Mouse (Mus musculus) midbrain, embryonic 10.5 days (tissue): Measurements from ENCODE around the gene Cxcl17. TPM values are rescaled to one million over a fixed set of nuclear protein-coding genes. Genes with fewer than 3 reads are reported as not detected.
"Not testable (repeated sequence)": the region's sequence is repeated elsewhere in the genome, so short reads cannot be mapped to it uniquely, and the experiment has no call there.

Source experiments
- DNase-seq: peaks from one replicate; pipeline ENCODE4 v3.0.0-alpha.2; 2017; ENCODE audit warnings: low spot score
- H3K27ac ChIP-seq: fragments of 300-500 bp; sonication (generic); replicated peaks from 2 replicates; pipeline ENCODE4 v1.5.1; 2016; ENCODE audit warnings: mild to moderate bottlenecking
- H3K27me3 ChIP-seq: fragments of 300-500 bp; sonication (generic); 2 replicates; pipeline ENCODE4 v1.6.1; 2016; ENCODE audit warnings: low read depth, mild to moderate bottlenecking; ENCODE audit not compliant: poor library complexity, severe bottlenecking
- H3K36me3 ChIP-seq: fragments of 300-500 bp; sonication (generic); 2 replicates; pipeline ENCODE4 v1.6.1; 2016; ENCODE audit warnings: mild to moderate bottlenecking, moderate library complexity
- H3K4me1 ChIP-seq: fragments of 300-500 bp; sonication (generic); 2 replicates; pipeline ENCODE4 v1.6.1; 2016
- H3K4me3 ChIP-seq: fragments of 300-500 bp; sonication (generic); 2 replicates; pipeline ENCODE4 v1.5.1; 2016; ENCODE audit warnings: mild to moderate bottlenecking, moderate library complexity
- H3K9me3 ChIP-seq: fragments of 300-500 bp; sonication (generic); replicated peaks from 2 replicates; pipeline ENCODE4 v1.6.1; 2016; ENCODE audit warnings: mild to moderate bottlenecking
- WGBS: fragments of 180-500 bp; shearing (Covaris S2); methylation state at CpG from one replicate; pipeline ENCODE4 v1.1.7; 2016; 5-methylcytosine and 5-hydroxymethylcytosine counted together
- polyA plus RNA-seq: library from polyadenylated mRNA; unstranded; fragments of >200 nt; fragmentation: Nextera tagmentation; extraction: Ambion mirVana; gene quantifications from 2 replicates; pipeline ENCODE4 v1.2.1, GENCODE M21; 2016

Cxcl17 gene
- polyA plus RNA-seq: 0.31 and 0.37 TPM in 2 replicates

GRCm38 (mm10) chr7:25412833-25413441 is at the start of gene Cxcl17:
Cxcl17 (minus strand) TSS chr7:25412886.
- Histone ChIP-seq H3K4me3 (no peak within 1 kb of the TSS), H3K36me3 (no peaks in the 10 kb centered on the region), H3K9me3 (no peaks in the 10 kb centered on the region), H3K4me1 (peaks cover 4% of the 10 kb centered on the region; the same call in 1 of the 2 replicates), H3K27me3 (no peaks in the 10 kb centered on the region), H3K27ac (no peak within 1 kb of the TSS)
- WGBS: 58% methylated on average over 7 of the region's 7 CpGs
- no peak for DNase-seq

- no CpG with 5 or more reads among the region's 1 CpGs for WGBS
- H3K9me3 ChIP-seq, H3K4me3 ChIP-seq, H3K27me3 ChIP-seq, H3K4me1 ChIP-seq, H3K36me3 ChIP-seq, DNase-seq, H3K27ac ChIP-seq: not testable (repeated sequence)
Observed at GRCm38 (mm10) chr7:25462033-25462337, 49.3 kb upstream of the Cxcl17 start.

- not testable (repeated sequence) for H3K9me3 ChIP-seq, DNase-seq, H3K36me3 ChIP-seq, H3K4me1 ChIP-seq, H3K27ac ChIP-seq, H3K27me3 ChIP-seq, H3K4me3 ChIP-seq
- WGBS: 85% methylated on average over 4 of the region's 5 CpGs
Observed at GRCm38 (mm10) chr7:25461336-25462032, 48.8 kb upstream of the Cxcl17 start.

- H3K9me3 ChIP-seq: no peaks in the 10 kb centered on the region
- no peak for DNase-seq
- WGBS: 88% methylated on average over 3 of the region's 3 CpGs
Observed at GRCm38 (mm10) chr7:25452103-25452502, 39.4 kb upstream of the Cxcl17 start.

GRCm38 (mm10) chr7:25449913-25450890 is 37.5 kb upstream of the Cxcl17 start:
- Histone ChIP-seq H3K4me3 (no peak overlapping the region), H3K36me3 (no peaks in the 10 kb centered on the region), H3K27me3 (no peaks in the 10 kb centered on the region), H3K9me3 (no peaks in the 10 kb centered on the region), H3K27ac (no peak overlapping the region), H3K4me1 (no peaks in the 10 kb centered on the region)
- no peak for DNase-seq
- WGBS: 66% methylated on average over 9 of the region's 9 CpGs

More at GRCm38 (mm10) chr7:25452103-25452502, 39.4 kb upstream of the Cxcl17 start:
- Histone ChIP-seq H3K27me3 (no peaks in the 10 kb centered on the region), H3K27ac (no peak overlapping the region), H3K4me1 (no peaks in the 10 kb centered on the region), H3K36me3 (no peaks in the 10 kb centered on the region), H3K4me3 (no peak overlapping the region)

- no peak overlapping the region for H3K4me3 ChIP-seq
- H3K27me3 ChIP-seq: no peaks in the 10 kb centered on the region
- H3K36me3 ChIP-seq: no peaks in the 10 kb centered on the region
- DNase-seq: no peak
- H3K27ac ChIP-seq: no peak overlapping the region
- H3K4me1 ChIP-seq: no peaks in the 10 kb centered on the region
- no peaks in the 10 kb centered on the region for H3K9me3 ChIP-seq
- 88% methylated on average over 6 of the region's 6 CpGs for WGBS
Observed at GRCm38 (mm10) chr7:25440816-25441153, 28.1 kb upstream of the Cxcl17 start.

GRCm38 (mm10) chr7:25439978-25440815 is 27.5 kb upstream of the Cxcl17 start:
- 88% methylated on average over 9 of the region's 9 CpGs for WGBS
- H3K27ac ChIP-seq: no peak overlapping the region
- H3K4me1 ChIP-seq: no peaks in the 10 kb centered on the region
- H3K27me3 ChIP-seq: no peaks in the 10 kb centered on the region
- no peak for DNase-seq
- no peak overlapping the region for H3K4me3 ChIP-seq
- no peaks in the 10 kb centered on the region for H3K36me3 ChIP-seq
- no peaks in the 10 kb centered on the region for H3K9me3 ChIP-seq

- 94% methylated on average over 8 of the region's 8 CpGs for WGBS
- Histone ChIP-seq H3K4me3 (no peak overlapping the region), H3K36me3 (no peaks in the 10 kb centered on the region), H3K27ac (no peak overlapping the region), H3K4me1 (peaks cover 4% of the 10 kb centered on the region; the same call in 1 of the 2 replicates), H3K9me3 (no peaks in the 10 kb centered on the region), H3K27me3 (no peaks in the 10 kb centered on the region)
- no peak for DNase-seq
Observed at GRCm38 (mm10) chr7:25439124-25439822, 26.6 kb upstream of the Cxcl17 start.

GRCm38 (mm10) chr7:25436704-25437103 is 24.0 kb upstream of the Cxcl17 start:
- no peaks in the 10 kb centered on the region for H3K27me3 ChIP-seq
- no peak overlapping the region for H3K27ac ChIP-seq
- 96% methylated on average over 2 of the region's 2 CpGs for WGBS
- no peaks in the 10 kb centered on the region for H3K9me3 ChIP-seq
- DNase-seq: no peak
- peaks cover 15% of the 10 kb centered on the region for H3K4me1 ChIP-seq
- no peaks in the 10 kb centered on the region for H3K36me3 ChIP-seq
- no peak overlapping the region for H3K4me3 ChIP-seq

- no peak overlapping the region for H3K4me3 ChIP-seq
- peaks cover 15% of the 10 kb centered on the region for H3K4me1 ChIP-seq
- H3K9me3 ChIP-seq: no peaks in the 10 kb centered on the region
- no peak overlapping the region for H3K27ac ChIP-seq
- H3K27me3 ChIP-seq: no peaks in the 10 kb centered on the region
- WGBS: 86% methylated on average over 6 of the region's 6 CpGs
- H3K36me3 ChIP-seq: no peaks in the 10 kb centered on the region
- no peak for DNase-seq
Observed at GRCm38 (mm10) chr7:25436226-25436625, 23.5 kb upstream of the Cxcl17 start.

- peaks cover 15% of the 10 kb centered on the region for H3K4me1 ChIP-seq
- no peak overlapping the region for H3K4me3 ChIP-seq
- H3K27me3 ChIP-seq: no peaks in the 10 kb centered on the region
- WGBS: 70% methylated on average over 2 of the region's 2 CpGs
- H3K9me3 ChIP-seq: no peaks in the 10 kb centered on the region
- 0 out of 2 replicates have a peak overlapping the region, but pooled peaks have one; percentile 7 for H3K27ac ChIP-seq
- no peak for DNase-seq
- no peaks in the 10 kb centered on the region for H3K36me3 ChIP-seq
Observed at GRCm38 (mm10) chr7:25435546-25435851, 22.8 kb upstream of the Cxcl17 start.
